Mouse (Mus musculus): ENCODE measurements around the gene Sox5. TPM values are rescaled to one million over a fixed set of nuclear protein-coding genes. Genes with fewer than 3 reads are reported as not detected.

The Sox5 gene
- polyA plus RNA-seq, 1 experiment, result 7.3 TPM

DNA sequence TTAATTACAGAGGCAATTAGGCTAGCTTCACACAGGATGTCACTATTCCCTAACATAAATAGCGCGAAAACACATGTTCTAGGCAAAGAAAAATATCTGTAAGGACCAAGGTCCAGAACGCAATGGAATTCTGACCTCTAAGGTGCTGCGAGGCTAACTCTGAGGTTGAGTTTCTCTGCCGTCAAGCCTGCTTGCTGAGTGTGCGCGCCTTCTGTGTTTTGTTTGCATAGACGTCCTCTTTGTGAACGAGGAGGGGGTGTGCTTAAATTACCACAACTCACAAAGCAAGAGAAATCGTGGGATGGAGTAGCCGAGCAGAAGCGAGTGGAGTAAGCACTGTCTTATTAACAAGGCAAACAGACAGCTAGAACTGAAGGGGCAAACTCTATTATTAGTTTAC, 202.5 kb downstream of the Sox5 start:
- DNase-seq (ENCODE audit: low spot score), result no peak

GRCm38 (mm10) chr6:144570850-144571249, 210.9 kb downstream of the Sox5 start:
- no peak for DNase-seq (ENCODE audit: low spot score)

- no peak for DNase-seq (ENCODE audit: low spot score)
These were observed 215.9 kb downstream of the Sox5 start for GRCm38 (mm10) chr6:144565827-144566226.

- DNase-seq (ENCODE audit: low spot score), result no peak
These were observed 220.1 kb downstream of the Sox5 start for GRCm38 (mm10) chr6:144561718-144562117.

DNA sequence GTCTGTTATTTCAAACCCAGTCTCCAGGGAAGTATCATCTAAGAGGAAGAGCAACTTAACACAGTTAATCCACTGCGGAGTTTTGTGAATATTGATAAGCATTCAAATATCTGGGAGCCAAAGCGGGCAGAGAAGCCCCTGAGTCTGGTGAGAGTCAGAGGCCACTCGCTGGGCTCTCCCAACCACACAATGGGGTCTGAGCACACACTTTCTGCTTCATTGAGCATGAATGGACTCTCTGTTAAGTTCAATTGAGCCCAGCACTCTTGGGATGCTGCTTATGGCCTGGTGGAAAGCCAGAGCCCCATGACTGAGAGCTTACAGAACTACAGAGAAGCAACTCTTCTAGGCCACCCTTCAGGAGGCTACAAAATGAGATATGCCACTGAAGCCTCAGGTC, 221.6 kb downstream of the Sox5 start:
- DNase-seq (ENCODE audit: low spot score), result no peak

DNA sequence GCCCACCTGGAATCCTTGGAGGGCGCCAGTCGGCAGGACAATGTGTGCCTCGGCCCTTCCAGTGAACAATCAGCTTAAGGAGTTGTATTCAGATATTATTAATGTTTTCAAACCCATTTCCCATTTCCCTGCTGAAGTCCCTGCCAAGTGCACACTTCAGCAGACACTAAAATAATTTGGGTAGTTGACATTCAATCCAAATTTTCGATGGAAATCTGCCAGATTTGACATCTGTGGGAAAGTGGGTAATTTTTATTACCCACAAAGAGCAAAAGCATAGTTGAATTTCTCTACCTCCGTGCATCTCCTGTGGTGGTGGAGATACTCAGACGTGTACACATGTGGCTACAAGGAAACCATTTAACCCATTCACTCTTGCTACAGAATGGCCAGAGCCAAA, 228.3 kb downstream of the Sox5 start:
- DNase-seq (ENCODE audit: low spot score), result no peak

- DNase-seq (ENCODE audit: low spot score), result no peak
These were observed 232.8 kb downstream of the Sox5 start for GRCm38 (mm10) chr6:144548991-144549390.

DNA sequence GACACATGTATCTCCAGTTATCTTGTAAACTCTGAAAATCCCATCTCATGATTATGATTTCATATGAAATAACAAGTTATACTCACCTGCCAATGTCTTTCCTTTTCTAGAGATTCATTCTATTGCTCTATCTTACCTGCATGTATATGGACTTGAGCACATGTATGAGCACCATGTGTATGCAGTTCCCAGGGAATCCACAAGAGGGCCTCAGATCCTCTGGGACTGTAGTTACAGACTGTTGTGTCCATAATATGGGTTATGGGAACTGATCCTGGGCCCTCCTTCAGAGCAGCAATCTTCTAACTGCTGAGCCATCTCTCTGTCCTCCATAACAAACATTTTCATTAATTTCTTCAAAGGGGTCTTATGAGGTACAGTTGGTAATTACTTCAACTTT, 234.6 kb downstream of the Sox5 start:
- DNase-seq (ENCODE audit: low spot score), result no peak

GRCm38 (mm10) chr6:144545549-144545948, 236.2 kb downstream of the Sox5 start:
- DNase-seq (ENCODE audit: low spot score), result no peak

GRCm38 (mm10) chr6:144541316-144541715, 240.5 kb downstream of the Sox5 start:
- DNase-seq (ENCODE audit: low spot score), result no peak

DNA sequence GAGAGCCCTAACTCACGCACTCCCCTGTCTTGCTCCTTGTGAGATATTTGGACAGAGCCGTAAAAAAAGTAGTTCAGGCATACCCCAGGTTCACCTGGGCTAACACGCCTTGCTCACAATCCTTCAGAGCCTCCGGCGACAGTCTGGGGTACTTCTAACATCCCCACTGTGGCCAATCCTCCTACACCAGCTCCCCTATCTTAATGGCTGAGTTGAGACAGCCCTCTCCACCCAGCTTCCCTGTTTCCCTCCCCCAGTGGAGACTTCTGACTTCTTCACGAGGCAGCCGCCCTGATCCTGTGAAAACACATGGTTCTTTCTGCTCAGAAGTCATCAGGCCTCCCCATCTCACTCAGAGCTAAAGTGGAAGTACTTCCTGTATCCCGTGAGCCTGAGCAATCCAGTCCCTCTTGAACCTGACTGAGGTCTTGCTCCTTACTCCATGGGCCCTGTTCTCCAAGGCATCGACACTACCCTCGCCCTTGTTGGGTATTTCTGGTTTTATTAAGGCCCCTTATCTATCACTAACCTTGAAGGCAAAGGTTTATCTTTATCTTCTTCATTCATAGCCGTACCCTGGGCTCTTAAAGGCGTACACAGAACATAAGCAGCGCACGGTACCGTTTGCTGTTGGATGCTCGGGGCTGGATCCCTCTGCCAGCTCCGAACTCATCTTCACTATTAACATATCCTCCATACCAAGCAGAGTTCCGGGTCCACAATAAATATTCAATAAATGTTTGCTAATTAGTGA, 242.2 kb downstream of the Sox5 start:
- no peak for DNase-seq (ENCODE audit: low spot score)

- DNase-seq (ENCODE audit: low spot score), result no peak
These were observed 258.3 kb downstream of the Sox5 start for GRCm38 (mm10) chr6:144523479-144523878.

DNA sequence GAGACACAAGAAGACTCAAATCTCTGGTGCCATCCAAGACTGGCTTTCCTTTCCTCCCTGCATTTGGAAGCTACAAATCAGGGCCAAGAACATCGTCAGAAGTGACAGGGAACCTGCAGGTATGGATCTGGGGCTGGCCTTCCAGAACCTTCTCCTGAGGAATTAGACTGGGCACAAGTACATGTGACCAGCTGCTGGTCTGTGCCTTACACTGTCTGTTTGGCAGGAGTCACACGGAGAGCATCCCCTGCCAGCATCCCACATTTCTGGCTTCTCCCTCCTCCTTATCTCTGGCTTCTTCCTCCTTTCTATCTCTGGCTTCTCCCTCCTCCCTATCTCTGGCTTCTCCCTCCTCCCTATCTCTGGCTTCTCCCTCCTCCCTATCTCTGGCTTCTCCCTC, 263.0 kb downstream of the Sox5 start:
- no peak for DNase-seq (ENCODE audit: low spot score)

- no peak for DNase-seq (ENCODE audit: low spot score)
These were observed 265.9 kb downstream of the Sox5 start for GRCm38 (mm10) chr6:144515905-144516304.

GRCm38 (mm10) chr6:144513761-144514160, 268.0 kb downstream of the Sox5 start:
- no peak for DNase-seq (ENCODE audit: low spot score)

DNA sequence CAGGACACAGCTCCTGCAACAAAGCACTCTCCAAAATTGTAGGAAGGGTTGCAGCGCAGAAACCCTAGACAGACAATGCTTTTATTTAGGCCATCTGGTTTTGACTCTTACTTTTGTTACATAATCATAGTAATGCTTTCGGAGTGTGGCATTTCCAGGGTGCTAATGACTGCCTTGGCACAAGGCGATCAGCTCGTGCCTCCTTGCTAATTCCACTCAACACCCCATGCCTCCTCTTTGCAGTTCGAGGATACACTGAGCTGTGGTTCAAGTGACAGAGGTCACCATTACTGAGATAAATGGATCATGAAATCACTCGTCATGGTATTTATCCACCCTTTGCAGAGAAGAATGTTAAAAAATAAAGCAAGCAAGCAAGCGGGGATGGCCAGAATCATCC, 269.9 kb downstream of the Sox5 start:
- no peak for DNase-seq (ENCODE audit: low spot score)

DNA sequence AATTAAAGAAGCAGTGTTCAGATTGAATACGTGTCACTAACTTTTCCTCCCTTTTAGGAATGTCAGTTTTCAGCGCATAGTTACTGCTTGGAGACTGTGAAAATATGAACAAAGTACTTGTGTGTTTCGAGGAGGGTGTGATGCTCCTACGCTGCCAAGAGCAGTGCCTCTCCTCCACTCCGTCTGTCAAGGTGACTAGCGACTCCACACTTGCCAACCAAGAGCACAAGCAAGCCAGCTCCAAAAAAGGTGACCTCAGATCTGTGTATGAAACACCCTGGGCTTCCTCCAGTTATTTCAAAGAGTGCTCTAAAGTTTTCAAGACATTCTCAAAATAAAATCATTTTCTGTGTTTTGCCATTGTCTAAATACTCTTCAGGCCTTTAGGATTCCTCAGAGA, 271.6 kb downstream of the Sox5 start:
- DNase-seq (ENCODE audit: low spot score), result no peak

DNA sequence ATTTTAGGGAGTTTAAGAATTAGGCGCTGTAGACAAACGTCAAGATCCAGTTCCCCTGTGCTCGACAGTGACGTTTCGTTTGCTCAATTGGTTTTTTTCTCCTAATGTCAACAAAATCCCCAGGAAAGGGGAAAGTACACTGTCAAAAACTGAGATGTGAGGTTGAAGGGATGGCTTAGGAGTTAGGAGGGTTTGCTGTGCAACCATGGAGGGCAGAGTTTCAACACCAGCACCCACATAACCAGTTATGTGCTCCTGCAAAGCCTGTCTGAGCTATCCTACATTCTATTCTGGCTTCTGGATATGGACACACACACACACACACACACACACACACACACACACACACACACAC, 277.6 kb downstream of the Sox5 start:
- no peak for DNase-seq (ENCODE audit: low spot score)

DNA sequence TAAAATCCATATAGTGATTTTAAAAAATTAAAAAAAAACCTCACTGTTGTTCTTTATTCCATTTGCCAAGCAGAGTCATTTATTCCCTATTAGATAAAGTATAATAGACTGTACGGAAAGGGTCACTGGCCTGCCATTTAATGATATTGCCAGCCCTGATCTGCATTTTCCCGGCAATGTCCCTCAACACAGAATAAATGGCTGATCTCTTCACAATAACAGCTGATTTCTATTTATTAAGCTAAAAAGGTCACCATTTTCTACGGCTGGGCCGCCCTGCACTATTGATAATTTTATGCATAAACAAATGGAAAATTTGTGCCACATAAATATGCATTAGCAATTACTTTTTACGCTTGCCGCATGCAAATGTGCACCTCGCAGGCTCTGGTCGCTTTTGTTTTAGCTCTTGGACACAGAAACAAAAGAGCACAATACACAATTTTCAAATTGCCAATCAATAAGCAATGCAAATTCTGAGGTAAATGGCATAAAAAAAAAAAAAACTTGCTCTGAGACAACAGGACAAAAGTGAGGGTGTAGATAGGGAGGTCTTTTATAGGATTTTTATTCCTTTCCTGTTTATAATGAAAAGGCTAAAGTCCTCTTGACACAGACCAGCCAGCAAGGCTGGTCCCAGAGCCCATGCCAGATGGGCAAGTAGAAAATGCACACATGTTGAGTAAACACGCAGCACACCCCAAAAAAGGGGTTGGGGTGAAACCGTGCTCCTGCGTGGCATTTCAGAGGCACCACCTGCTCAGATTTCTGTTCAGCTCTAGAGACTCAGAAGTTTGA, 278.2 kb downstream of the Sox5 start:
- no peak for DNase-seq (ENCODE audit: low spot score)

- no peak for DNase-seq (ENCODE audit: low spot score)
These were observed 280.3 kb downstream of the Sox5 start for GRCm38 (mm10) chr6:144501439-144501838.

DNA sequence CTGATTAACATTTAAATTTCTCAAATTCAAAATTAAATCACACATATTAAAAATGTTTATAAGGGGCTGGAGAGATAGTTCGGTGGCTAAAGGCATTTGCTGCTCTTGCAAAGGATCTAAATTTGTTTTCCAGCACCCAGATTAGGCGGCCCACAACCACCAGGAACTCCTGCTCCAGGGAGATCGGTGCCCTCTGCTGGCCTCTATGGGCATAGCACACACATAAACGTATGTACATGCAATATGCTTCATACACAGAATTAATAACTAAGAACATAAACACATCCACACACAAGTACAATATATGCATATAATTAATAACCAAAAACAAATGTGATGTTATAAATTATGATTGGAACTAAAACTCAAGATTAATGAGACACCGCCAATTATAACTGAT, 283.6 kb downstream of the Sox5 start:
- no peak for DNase-seq (ENCODE audit: low spot score)

GRCm38 (mm10) chr6:144491761-144492415, 289.9 kb downstream of the Sox5 start:
- DNase-seq (ENCODE audit: low spot score), result no peak

- DNase-seq (ENCODE audit: low spot score), result no peak
These were observed 290.9 kb downstream of the Sox5 start for GRCm38 (mm10) chr6:144490896-144491295.
